Mouse (Mus musculus) common myeloid progenitor, adult 5-6 weeks (primary cell): ENCODE data around the gene Med24. TPM values are rescaled to one million over a fixed set of nuclear protein-coding genes. Genes with fewer than 3 reads are reported as not detected.

Source experiments
- ATAC-seq: replicated peaks from 2 replicates; pipeline ENCODE4 v1.8.0; 2016; ENCODE audit warnings: low read depth, mild to moderate bottlenecking, moderate TSS enrichment, inconsistent platforms; ENCODE audit not compliant: poor library complexity, severe bottlenecking
- total RNA-seq: library from RNA; stranded (forward); fragments of 200-1000, 187-1606 nt; gene quantifications from 2 replicates; pipeline ENCODE4 v1.2.3, GENCODE M21; 2017

The Med24 gene
- total RNA-seq, 1 experiment from 2014 or later, result 39.5 TPM

DNA sequence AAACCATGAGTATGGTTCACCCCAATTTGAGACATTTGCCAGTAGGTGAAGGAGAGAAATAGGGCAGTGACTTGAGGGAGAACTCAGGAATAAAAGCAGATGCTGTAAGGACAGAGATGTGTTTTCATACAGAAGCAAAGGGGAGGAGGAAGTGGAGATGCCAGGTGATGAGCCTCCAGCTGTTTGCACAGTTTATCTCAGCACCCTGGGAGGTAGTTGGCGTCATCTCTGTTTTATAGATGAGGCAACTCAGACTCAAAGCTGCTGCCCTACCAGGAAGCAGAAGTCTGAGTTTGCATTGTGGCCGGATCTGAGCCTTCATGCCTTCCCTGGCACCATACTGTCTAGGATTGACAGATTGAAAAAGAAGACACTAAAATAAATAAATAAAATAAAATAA lies 60.3 kb downstream of the Med24 start:
- ATAC-seq, result no peak

DNA sequence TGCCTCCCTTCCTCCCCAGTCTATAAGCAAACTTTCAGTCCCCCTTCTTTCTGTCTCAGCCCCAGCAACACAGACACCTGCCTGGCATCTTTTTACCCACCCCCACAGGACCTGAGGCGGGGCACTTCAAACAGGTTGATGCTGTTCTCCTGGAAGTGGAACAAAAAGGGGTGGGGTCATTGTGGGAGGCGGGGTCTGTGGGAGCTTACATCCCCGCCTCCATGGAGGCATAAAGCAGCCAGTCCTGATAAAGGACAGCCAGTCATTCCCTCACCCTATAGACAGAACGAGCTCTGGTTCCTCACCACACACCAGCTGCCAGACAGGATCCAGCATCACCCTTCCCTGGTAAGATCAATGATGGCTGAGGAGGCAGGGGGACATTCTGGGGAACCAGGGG lies 65.1 kb downstream of the Med24 start, which contains the start of gene Gsdma:
Gsdma (plus strand) TSS at position 261 of the 400 bp plus-strand sequence.
- ATAC-seq, result no peak; the same call in 1 of the 2 replicates

DNA sequence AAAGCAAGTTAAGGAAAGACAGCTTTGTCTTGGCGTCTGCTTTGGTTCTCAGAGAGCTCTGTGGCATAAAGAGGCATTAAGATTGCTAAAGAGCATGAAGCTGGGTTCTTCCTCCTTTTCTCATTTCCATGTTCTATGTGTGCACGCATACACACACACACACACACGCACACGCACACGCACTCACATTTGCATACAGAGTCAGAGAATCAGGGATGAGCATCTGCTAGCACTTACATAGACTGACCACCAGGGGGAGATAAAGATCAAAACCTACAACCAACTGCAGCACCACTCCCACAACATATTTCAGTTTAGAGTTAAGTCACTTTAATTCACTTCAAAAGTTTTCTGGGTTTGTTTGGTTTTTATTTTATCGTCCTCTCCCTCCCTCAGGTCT lies 68.7 kb downstream of the Med24 start:
- ATAC-seq, result peak; percentile 92

DNA sequence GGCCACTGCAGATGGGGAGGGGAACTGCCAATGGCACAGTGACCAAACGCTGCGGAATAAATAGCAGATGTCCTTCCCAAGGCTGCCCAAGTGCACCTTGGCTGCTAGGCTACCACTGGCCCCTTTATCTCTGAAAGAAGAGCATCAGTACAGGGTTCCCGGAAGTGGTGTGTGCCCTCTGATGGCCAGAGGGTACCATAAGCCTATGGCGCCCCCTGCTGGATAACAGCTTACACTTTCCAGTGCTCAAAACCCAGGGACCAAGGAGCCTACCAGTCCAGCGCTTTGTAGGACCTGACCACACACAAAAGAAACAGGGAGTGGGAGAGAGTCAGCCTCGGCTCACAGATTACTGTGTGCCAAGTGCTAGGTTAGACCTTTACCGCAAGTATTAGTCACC lies 74.2 kb downstream of the Med24 start:
- ATAC-seq, result peak; percentile 94

Other genes with a start within 250 kb of the Med24 start
- 0.15 TPM in 1 of 2 replicates, not detected in the other for gene Ikzf3, start 183.4 kb downstream of the Med24 start, total RNA-seq
- gene Zpbp2, start 178.3 kb downstream of the Med24 start, total RNA-seq, result 0.59 and 2.8 TPM in 2 replicates
- gene Ormdl3, start 142.1 kb downstream of the Med24 start, total RNA-seq, result 17.9 and 19.2 TPM in 2 replicates
- not detected in 2 replicates for gene Lrrc3c, start 131.1 kb downstream of the Med24 start, total RNA-seq
- gene Gm12355, start 103.8 kb downstream of the Med24 start, total RNA-seq, result 5.8 and 9.3 TPM in 2 replicates
- not detected in 2 replicates for gene Gsdma3, start 103.1 kb downstream of the Med24 start, total RNA-seq
- not detected in 2 replicates for gene Gsdma2, start 82.7 kb downstream of the Med24 start, total RNA-seq
- gene Gsdma, start 65.1 kb downstream of the Med24 start, total RNA-seq, result 0.05 TPM in 1 of 2 replicates, not detected in the other
- gene Psmd3, start 46.9 kb downstream of the Med24 start, total RNA-seq, result 53.7 and 88.9 TPM in 2 replicates
- gene Csf3, start 28.2 kb downstream of the Med24 start, total RNA-seq, result not detected in 2 replicates
- 23.6 and 33.2 TPM in 2 replicates for gene Thra, start 11.2 kb upstream of the Med24 start, total RNA-seq
- gene Nr1d1, start 45.9 kb upstream of the Med24 start, total RNA-seq, result 0.58 and 1.6 TPM in 2 replicates
- 72.8 and 88.2 TPM in 2 replicates for gene Msl1, start 66.1 kb upstream of the Med24 start, total RNA-seq
- 39.5 and 46.5 TPM in 2 replicates for gene Casc3, start 75.5 kb upstream of the Med24 start, total RNA-seq
- gene Rapgefl1, start 107.3 kb upstream of the Med24 start, total RNA-seq, result 0.53 and 0.64 TPM in 2 replicates
- gene Wipf2, start 134.2 kb upstream of the Med24 start, total RNA-seq, result 4.6 and 6.4 TPM in 2 replicates
- gene Cdc6, start 178.4 kb upstream of the Med24 start, total RNA-seq, result 41.1 and 47.2 TPM in 2 replicates
- 1.2 and 5.6 TPM in 2 replicates for gene Rara, start 198.4 kb upstream of the Med24 start, total RNA-seq